Mouse (Mus musculus) hindbrain, embryonic 14.5 days (tissue): ENCODE measurements around the gene Fbxo46. TPM values are rescaled to one million over a fixed set of nuclear protein-coding genes. Genes with fewer than 3 reads are reported as not detected.
"Not testable (repeated sequence)": the region's sequence is repeated elsewhere in the genome, so short reads cannot be mapped to it uniquely, and the experiment has no call there.

Source experiments
- ATAC-seq: fragments of 200-750 bp; cut with Nextera tagmentation; 2 replicates; pipeline ENCODE4 v1.8.0; 2017; ENCODE audit warnings: moderate number of reproducible peaks, mild to moderate bottlenecking, moderate TSS enrichment, moderate library complexity; ENCODE audit not compliant: low FRiP score
- DNase-seq: peaks from one replicate; pipeline ENCODE4 v3.0.0-alpha.2; 2015; ENCODE audit warnings: low spot score
- H3K27ac ChIP-seq: fragments of 300-500 bp; sonication (generic); 2 replicates; pipeline ENCODE4 v1.5.1; 2014; ENCODE audit warnings: mild to moderate bottlenecking, moderate library complexity
- H3K27me3 ChIP-seq: fragments of 300-500 bp; sonication (generic); 2 replicates; pipeline ENCODE4 v1.6.1; 2014; ENCODE audit warnings: mild to moderate bottlenecking, low read length, mixed read lengths; ENCODE audit not compliant: control insufficient read depth, insufficient read depth
- H3K36me3 ChIP-seq: fragments of 300-500 bp; sonication (generic); replicated peaks from 2 replicates; pipeline ENCODE4 v1.6.1; 2014; ENCODE audit not compliant: control insufficient read depth, insufficient read depth
- H3K4me1 ChIP-seq: fragments of 300-500 bp; sonication (generic); replicated peaks from 2 replicates; pipeline ENCODE4 v1.6.1; 2014; ENCODE audit warnings: antibody characterized with exemption, low read length, mixed read lengths; ENCODE audit not compliant: control insufficient read depth, insufficient read depth
- H3K4me2 ChIP-seq: fragments of 300-500 bp; sonication (generic); replicated peaks from 2 replicates; pipeline ENCODE4 v1.6.1; 2014; ENCODE audit warnings: mild to moderate bottlenecking, moderate library complexity
- H3K4me3 ChIP-seq: fragments of 300-500 bp; sonication (generic); replicated peaks from 2 replicates; pipeline ENCODE4 v1.5.1; 2014; ENCODE audit warnings: mild to moderate bottlenecking, low read length
- H3K9ac ChIP-seq: fragments of 300-500 bp; sonication (generic); 2 replicates; pipeline ENCODE4 v1.6.1; 2014
- H3K9me3 ChIP-seq: fragments of 300-500 bp; sonication (generic); 2 replicates; pipeline ENCODE4 v1.6.1; 2016; ENCODE audit warnings: low read length; ENCODE audit not compliant: control insufficient read depth
- WGBS: fragments of 180-500 bp; shearing (Covaris S2); extraction: QIAGEN DNeasy Blood & Tissue Kit; methylation state at CpG from one replicate; pipeline ENCODE4 v1.1.7; 2014; 5-methylcytosine and 5-hydroxymethylcytosine counted together
- polyA plus RNA-seq: library from polyadenylated mRNA; unstranded; fragments of >200 nt; fragmentation: Nextera tagmentation; extraction: Ambion mirVana; gene quantifications from 2 replicates; pipeline ENCODE4 v1.2.1, GENCODE M21; 2014

Gene Fbxo46
- polyA plus RNA-seq, 1 experiment from 2014 or later = 11.9 TPM

- WGBS = 94% methylated on average over 38 of the region's 38 CpGs
- Histone ChIP-seq H3K4me3 (no peak overlapping the region), H3K9me3 (no peaks in the 10 kb centered on the region), H3K27ac (no peak overlapping the region), H3K4me2 (no peak overlapping the region), H3K9ac (no peak overlapping the region), H3K36me3 (peaks cover 73% of the 10 kb centered on the region), H3K4me1 (0 out of 2 replicates have a peak, but pooled peaks cover 4% of the 10 kb centered on the region), H3K27me3 (no peaks in the 10 kb centered on the region)
- ATAC-seq (no peak), DNase-seq (no peak)
Observed at GRCm38 (mm10) chr7:19136673-19137334, 17.1 kb downstream of the Fbxo46 start.

- Histone ChIP-seq H3K27me3 (no peaks in the 10 kb centered on the region), H3K36me3 (peaks cover 74% of the 10 kb centered on the region), H3K4me2 (no peak overlapping the region), H3K9ac (no peak overlapping the region), H3K4me3 (no peak overlapping the region), H3K9me3 (no peaks in the 10 kb centered on the region), H3K4me1 (no peaks in the 10 kb centered on the region), H3K27ac (no peak overlapping the region)
- WGBS = 50% methylated on average over 5 of the region's 5 CpGs
- no peak for ATAC-seq
- DNase-seq = no peak
Observed at GRCm38 (mm10) chr7:19137380-19137779, 17.7 kb downstream of the Fbxo46 start.

GRCm38 (mm10) chr7:19146793-19147192, 27.1 kb downstream of the Fbxo46 start:
- 93% methylated on average over 10 of the region's 10 CpGs for WGBS
- ATAC-seq = no peak
- Histone ChIP-seq H3K4me2 (no peak overlapping the region), H3K9ac (no peak overlapping the region), H3K4me3 (no peak overlapping the region), H3K4me1 (peaks cover 18% of the 10 kb centered on the region), H3K27ac (no peak overlapping the region), H3K36me3 (peaks cover 21% of the 10 kb centered on the region), H3K27me3 (no peaks in the 10 kb centered on the region), H3K9me3 (no peaks in the 10 kb centered on the region)
- DNase-seq = no peak

- H3K9ac ChIP-seq = no peak overlapping the region
- no peaks in the 10 kb centered on the region for H3K27me3 ChIP-seq
- H3K27ac ChIP-seq = no peak overlapping the region
- H3K4me3 ChIP-seq = peak overlapping the region; percentile 59; the same call in 1 of the 2 replicates
- no peaks in the 10 kb centered on the region for H3K9me3 ChIP-seq
- WGBS = 65% methylated on average over 6 of the region's 6 CpGs
- peaks cover 18% of the 10 kb centered on the region for H3K4me1 ChIP-seq
- H3K4me2 ChIP-seq = peak overlapping the region; percentile 73
- DNase-seq (no peak), ATAC-seq (no peak)
- peaks cover 28% of the 10 kb centered on the region for H3K36me3 ChIP-seq
Observed at GRCm38 (mm10) chr7:19147497-19148045, 27.9 kb downstream of the Fbxo46 start.

- Histone ChIP-seq H3K4me2 (peak overlapping the region; percentile 73), H3K27me3 (no peaks in the 10 kb centered on the region), H3K27ac (peak overlapping the region; percentile 81), H3K9me3 (no peaks in the 10 kb centered on the region), H3K4me3 (peak overlapping the region; percentile 59), H3K4me1 (peaks cover 18% of the 10 kb centered on the region), H3K9ac (peak overlapping the region; percentile 74), H3K36me3 (peaks cover 30% of the 10 kb centered on the region)
- DNase-seq (no peak), ATAC-seq (no peak)
- WGBS = 14% methylated on average over 20 of the region's 20 CpGs
Observed at GRCm38 (mm10) chr7:19148180-19148874, 28.7 kb downstream of the Fbxo46 start.

GRCm38 (mm10) chr7:19148875-19149541, 29.3 kb downstream of the Fbxo46 start, which contains the start of gene Qpctl:
Qpctl (minus strand) TSS chr7:19149291.
- Histone ChIP-seq H3K9ac (peak within 1 kb of the TSS; percentile 74), H3K27me3 (no peaks in the 10 kb centered on the region), H3K4me1 (peaks cover 18% of the 10 kb centered on the region), H3K4me3 (peak within 1 kb of the TSS; percentile 59), H3K4me2 (peak within 1 kb of the TSS; percentile 73), H3K36me3 (peaks cover 37% of the 10 kb centered on the region), H3K9me3 (no peaks in the 10 kb centered on the region), H3K27ac (peak within 1 kb of the TSS; percentile 81)
- DNase-seq (peak; percentile 95), ATAC-seq (peak; percentile 97)
- under 1% methylated on average over 43 of the region's 43 CpGs for WGBS

GRCm38 (mm10) chr7:19149626-19150025, 30.0 kb downstream of the Fbxo46 start, which contains the start of gene Snrpd2:
Snrpd2 (plus strand) TSS chr7:19149722.
- H3K9me3 ChIP-seq = no peaks in the 10 kb centered on the region
- peak within 1 kb of the TSS; percentile 81 for H3K27ac ChIP-seq
- DNase-seq (peak; percentile 99), ATAC-seq (peak; percentile 89)
- peak within 1 kb of the TSS; percentile 74 for H3K9ac ChIP-seq
- H3K27me3 ChIP-seq = no peaks in the 10 kb centered on the region
- H3K4me1 ChIP-seq = peaks cover 18% of the 10 kb centered on the region
- peak within 1 kb of the TSS; percentile 73 for H3K4me2 ChIP-seq
- H3K4me3 ChIP-seq = peak within 1 kb of the TSS; percentile 59
- WGBS = under 1% methylated on average over 24 of the region's 24 CpGs
- H3K36me3 ChIP-seq = peaks cover 43% of the 10 kb centered on the region

GRCm38 (mm10) chr7:19151121-19151520, 31.5 kb downstream of the Fbxo46 start:
- H3K9ac ChIP-seq, H3K27ac ChIP-seq, ATAC-seq, H3K4me2 ChIP-seq, H3K27me3 ChIP-seq, DNase-seq, H3K4me3 ChIP-seq, H3K9me3 ChIP-seq: not testable (repeated sequence)
- Histone ChIP-seq H3K36me3 (peaks cover 39% of the 10 kb centered on the region), H3K4me1 (peaks cover 18% of the 10 kb centered on the region)
- WGBS = 92% methylated on average over 10 of the region's 10 CpGs

- ATAC-seq = no peak
- no peak overlapping the region for H3K9ac ChIP-seq
- WGBS = 76% methylated on average over 8 of the region's 8 CpGs
Observed at GRCm38 (mm10) chr7:19154796-19155195, 35.1 kb downstream of the Fbxo46 start.

More at GRCm38 (mm10) chr7:19154796-19155195, 35.1 kb downstream of the Fbxo46 start:
- DNase-seq = no peak
- Histone ChIP-seq H3K4me2 (no peak overlapping the region), H3K4me3 (no peak overlapping the region), H3K36me3 (peaks cover 39% of the 10 kb centered on the region), H3K4me1 (peaks cover 11% of the 10 kb centered on the region), H3K27me3 (peaks cover 5% of the 10 kb centered on the region), H3K27ac (no peak overlapping the region), H3K9me3 (no peaks in the 10 kb centered on the region)
